Mouse (Mus musculus) liver, postnatal 0 days (tissue): ENCODE measurements around the gene Vmn1r179.

ENCODE experiments used
- CTCF ChIP-seq: sonication (generic); IDR thresholded peaks from 2 replicates; pipeline ENCODE4 v1.5.1; 2016; ENCODE audit warnings: antibody characterized with exemption, low read depth
- EP300 ChIP-seq: IDR thresholded peaks from 2 replicates; pipeline ENCODE4 v1.6.1; 2016; ENCODE audit warnings: antibody characterized with exemption, low read depth, mild to moderate bottlenecking

GRCm38 (mm10) chr7:23891709-23892108 lies 35.1 kb upstream of the Vmn1r179 start, which contains the start of gene Vmn1r178:
- TF ChIP-seq CTCF = no peak
- TF ChIP-seq EP300 = no peak
